Mouse (Mus musculus) bone marrow, adult 2 months (tissue): Measurements from ENCODE around the gene Tifa. TPM values are rescaled to one million over a fixed set of nuclear protein-coding genes. Genes with fewer than 3 reads are reported as not detected.

Source experiments
- H3K27ac ChIP-seq: fragments of 200-500 bp; 2 replicates; pipeline ENCODE4 v1.5.1; 2012; ENCODE audit warnings: low read depth, mild to moderate bottlenecking, control low read depth, inconsistent platforms, low read length; ENCODE audit not compliant: control insufficient read depth, poor library complexity, insufficient read depth
- H3K4me1 ChIP-seq: fragments of 200-500 bp; 2 replicates; pipeline ENCODE4 v1.6.1; 2011; ENCODE audit warnings: low read length; ENCODE audit not compliant: control insufficient read depth, insufficient read depth
- H3K4me3 ChIP-seq: fragments of 200-500 bp; replicated peaks from 2 replicates; pipeline ENCODE3; 2011; ENCODE audit warnings: mild to moderate bottlenecking, low read depth, low read length, control low read depth; ENCODE audit not compliant: control insufficient read depth
- CTCF ChIP-seq: fragments of 200-500 bp; IDR thresholded peaks from 2 replicates; pipeline ENCODE4 v1.5.1; 2011; ENCODE audit warnings: low read length, control low read depth; ENCODE audit not compliant: control insufficient read depth, insufficient read depth
- POLR2A ChIP-seq: fragments of 200-500 bp; IDR thresholded peaks from 2 replicates; pipeline ENCODE4 v1.6.1; 2011; ENCODE audit warnings: low read depth, mild to moderate bottlenecking, control low read depth, low read length, borderline replicate concordance; ENCODE audit not compliant: control insufficient read depth
- WGBS: fragments of 180-500 bp; shearing (Covaris S2); methylation state at CpG from one replicate; pipeline ENCODE4 v1.1.7; 2018; 5-methylcytosine and 5-hydroxymethylcytosine counted together
- polyA plus RNA-seq: library from polyadenylated mRNA; stranded (reverse); fragments of >200 nt; gene quantifications from 2 replicates; pipeline ENCODE4 v1.2.4, GENCODE M21; 2011; ENCODE audit warnings: low replicate concordance; ENCODE audit not compliant: missing spikeins, insufficient read depth, insufficient read length

The Tifa gene
- polyA plus RNA-seq, 1 experiment: 38.2 TPM

GRCm38 (mm10) chr3:127791595-127792561 lies 2.3 kb downstream of the Tifa start:
- Histone ChIP-seq H3K4me3 (peak overlapping the region; percentile 73), H3K4me1 (peaks cover 3% of the 10 kb centered on the region; the same call in 1 of the 2 replicates), H3K27ac (peak overlapping the region; percentile 89)
- WGBS: 9% methylated on average over 4 of the region's 4 CpGs
- no peak for TF ChIP-seq POLR2A
- TF ChIP-seq CTCF: no peak

DNA sequence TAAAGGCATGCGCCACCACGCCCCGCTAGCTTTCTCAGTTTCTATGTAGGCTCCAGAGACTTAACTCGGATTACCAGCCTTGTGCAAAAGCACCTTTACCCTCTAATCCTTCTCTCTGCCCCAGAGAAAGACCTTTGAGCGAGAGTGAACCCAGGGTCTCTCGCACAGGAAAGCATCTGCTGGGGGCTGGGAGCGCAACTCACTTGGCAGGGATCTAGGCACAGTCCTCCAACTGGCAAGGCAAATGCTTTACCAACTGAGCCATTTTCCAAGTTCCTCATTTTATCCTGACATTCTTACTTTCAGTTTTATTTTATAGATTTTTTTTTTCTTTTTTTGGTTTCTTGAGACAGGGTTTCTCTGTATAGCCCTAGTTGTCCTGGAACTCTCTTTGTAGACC lies 3.4 kb downstream of the Tifa start:
- H3K4me3 ChIP-seq: peak overlapping the region; percentile 61

DNA sequence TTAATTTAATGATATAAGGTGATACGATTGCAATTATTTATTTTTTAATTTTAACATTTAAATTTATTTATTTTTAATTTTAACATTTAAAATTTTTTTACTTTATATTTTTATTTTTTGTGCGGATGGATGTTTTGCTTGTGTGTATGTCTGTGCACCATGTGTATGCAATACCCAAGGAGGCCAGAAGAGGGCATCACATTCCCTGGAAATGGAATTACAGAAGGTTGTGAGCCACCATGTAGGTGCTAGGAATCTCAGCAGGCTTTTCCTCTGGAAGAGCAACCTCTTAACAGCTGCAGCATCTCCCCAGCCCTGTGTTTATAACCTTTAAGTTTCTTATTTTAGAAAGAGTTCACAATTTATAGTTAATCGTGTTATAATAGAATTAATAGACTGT lies 6.2 kb downstream of the Tifa start:
- no peak overlapping the region for H3K4me3 ChIP-seq
- TF ChIP-seq CTCF (no peak), POLR2A (no peak)
- peaks cover 3% of the 10 kb centered on the region; the same call in 1 of the 2 replicates for H3K4me1 ChIP-seq
- H3K27ac ChIP-seq: no peak overlapping the region
- 97% methylated on average over 3 of the region's 3 CpGs for WGBS

More for the DNA sequence above, 3.4 kb downstream of the Tifa start:
- Histone ChIP-seq H3K4me1 (peaks cover 3% of the 10 kb centered on the region; the same call in 1 of the 2 replicates), H3K27ac (peak overlapping the region; percentile 52)
- WGBS: 32% methylated on average over 7 of the region's 7 CpGs
- TF ChIP-seq POLR2A (no peak), CTCF (no peak)

GRCm38 (mm10) chr3:127796271-127796670 lies 6.7 kb downstream of the Tifa start:
- Histone ChIP-seq H3K4me1 (peaks cover 3% of the 10 kb centered on the region; the same call in 1 of the 2 replicates), H3K27ac (no peak overlapping the region), H3K4me3 (no peak overlapping the region)
- TF ChIP-seq CTCF (no peak), POLR2A (no peak)
- WGBS: 90% methylated on average over 7 of the region's 7 CpGs

DNA sequence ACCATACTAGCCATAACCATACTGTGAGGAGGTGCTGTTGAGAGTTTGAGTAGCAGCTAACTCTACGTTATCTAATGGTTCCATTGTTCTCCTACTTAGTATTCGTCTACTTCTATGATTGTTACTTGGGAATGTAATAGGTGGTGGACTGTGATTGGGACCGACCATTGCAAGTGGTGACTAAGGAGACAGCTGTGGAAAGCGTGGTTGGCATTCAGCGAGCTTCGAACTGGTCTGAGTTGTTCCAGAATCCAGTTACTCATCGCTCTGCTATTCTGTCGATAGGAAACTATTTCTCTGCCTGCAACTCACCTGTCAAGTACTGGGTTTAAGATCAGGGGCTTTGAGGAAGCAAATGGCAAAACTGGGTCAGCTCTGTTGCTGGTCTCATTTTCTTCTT lies 11.6 kb downstream of the Tifa start:
- 93% methylated on average over 8 of the region's 8 CpGs for WGBS
- TF ChIP-seq CTCF (no peak), POLR2A (no peak)
- H3K4me3 ChIP-seq: no peak overlapping the region
- no peak overlapping the region for H3K27ac ChIP-seq
- H3K4me1 ChIP-seq: no peaks in the 10 kb centered on the region

DNA sequence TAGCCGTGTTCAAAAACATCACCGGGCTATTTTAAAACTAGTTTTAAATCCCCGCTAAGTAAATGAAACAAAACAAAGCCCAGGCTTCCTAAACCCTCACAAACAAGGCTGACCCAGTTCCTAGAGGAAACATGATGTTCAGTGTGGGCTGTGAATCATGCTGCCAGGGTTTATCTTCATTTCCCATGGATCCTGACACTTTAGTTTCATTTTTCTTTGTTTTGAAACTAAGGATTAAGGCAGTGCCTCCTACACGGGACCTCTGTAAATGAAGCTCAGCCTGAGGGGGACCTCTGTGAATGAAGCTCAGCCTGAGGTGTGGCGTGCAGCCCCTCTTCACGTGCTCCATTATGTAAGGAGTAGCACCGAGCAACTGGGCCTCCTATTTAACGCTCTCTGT lies 13.2 kb downstream of the Tifa start:
- Histone ChIP-seq H3K4me3 (peak overlapping the region; percentile 7), H3K4me1 (no peaks in the 10 kb centered on the region), H3K27ac (no peak overlapping the region)
- WGBS: 40% methylated on average over 8 of the region's 8 CpGs
- TF ChIP-seq POLR2A (no peak), CTCF (no peak)

DNA sequence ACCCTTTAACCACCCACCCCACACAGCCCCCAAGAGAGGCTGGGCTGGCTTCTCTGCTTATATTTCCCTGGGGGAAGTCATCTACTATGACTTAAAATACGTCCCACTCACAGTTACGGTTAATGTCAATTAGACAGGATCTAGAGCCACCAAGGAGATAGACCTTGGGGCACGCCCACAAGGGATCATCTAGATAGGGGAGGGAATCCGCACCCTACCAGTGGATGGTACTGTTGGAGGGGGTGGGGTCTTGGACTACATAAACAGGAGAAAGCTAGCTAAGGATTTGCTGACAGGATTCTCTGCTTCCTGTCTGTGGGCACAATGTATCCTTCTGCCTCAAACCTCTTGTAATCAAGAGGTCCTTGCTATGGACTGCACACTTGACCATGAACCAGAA lies 14.8 kb downstream of the Tifa start:
- 56% methylated on average over 4 of the region's 4 CpGs for WGBS
- no peak overlapping the region for H3K27ac ChIP-seq
- no peak for TF ChIP-seq CTCF
- no peak for TF ChIP-seq POLR2A
- no peaks in the 10 kb centered on the region for H3K4me1 ChIP-seq
- H3K4me3 ChIP-seq: no peak overlapping the region

DNA sequence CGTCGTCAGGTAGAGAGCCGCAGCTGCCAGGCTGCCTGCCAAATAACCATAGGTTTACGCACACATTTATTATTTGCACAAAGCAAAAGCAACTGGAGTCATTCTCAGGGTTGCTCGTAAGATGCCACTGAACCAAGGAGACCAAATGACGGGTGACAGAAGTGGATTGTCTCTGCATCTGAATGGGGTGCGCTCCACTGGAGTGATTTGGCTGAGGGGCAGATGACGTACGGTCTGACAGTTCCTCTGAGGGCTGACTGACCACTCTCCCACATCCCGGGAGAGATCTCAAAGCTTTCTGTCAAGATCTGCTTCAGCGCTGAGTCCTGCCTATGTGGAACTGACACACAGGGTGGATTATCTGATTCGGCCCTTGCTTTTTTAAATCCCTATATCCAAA lies 15.5 kb downstream of the Tifa start:
- no peak for TF ChIP-seq POLR2A
- no peak for TF ChIP-seq CTCF
- H3K4me1 ChIP-seq: no peaks in the 10 kb centered on the region
- no peak overlapping the region for H3K27ac ChIP-seq
- H3K4me3 ChIP-seq: no peak overlapping the region
- 90% methylated on average over 12 of the region's 12 CpGs for WGBS
